Mouse (Mus musculus): ENCODE measurements at regions not wholly inside any gene's neighbourhood (a gene's known extent, or its start where the extent isn't known, plus 50 kb on each side); places are given as distances from the start of the nearest gene placed in this dataset.

DNA sequence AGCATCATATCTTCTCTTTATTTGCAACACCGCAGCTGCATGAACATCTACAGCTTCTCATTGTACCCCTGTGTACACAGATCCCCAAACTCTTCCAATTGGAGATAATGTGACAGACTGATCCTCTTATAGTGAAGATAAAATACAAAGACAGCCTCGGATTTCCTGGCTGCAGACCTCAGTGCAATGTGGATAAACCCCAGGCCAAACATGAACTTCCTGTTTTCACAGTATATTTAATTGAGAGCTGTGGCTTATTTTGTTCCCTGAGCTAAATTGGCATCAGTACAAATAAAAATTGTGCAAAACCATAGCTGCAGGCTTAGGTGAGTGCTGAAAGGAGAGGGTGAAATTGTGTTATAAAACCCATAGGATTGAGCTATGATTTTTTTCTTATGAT lies 134.8 kb upstream of the Ghitm start:
- no peak for TF ChIP-seq ZNF384 (IDR thresholded peaks at IDR 0.05; ENCODE audit: low read depth, low read length)
- no peak for TF ChIP-seq CHD2 (IDR thresholded peaks at IDR 0.05; ENCODE audit: low read depth, low read length)

Measured in ES-E14 (cell line).